ENCODE assay signal across 28 mouse cellular contexts in genomic region chr10:89512562-89512961, GRCm38 (mm10). TPM values are rescaled to one million over a fixed set of nuclear protein-coding genes. Genes with fewer than 3 reads are reported as not detected.
DNase-seq lines count a peak whose midpoint lies in the region; ATAC-seq and TF ChIP-seq lines count a peak whose summit lies in the region.
"Had no signal": no experiment of that assay in that cellular context is flagged by ENCODE, and none has a peak within 500 bp of the region (broad histone marks: within the 10 kb centered on the region; RNA-seq: fewer than 3 reads in every experiment).

No protein-coding gene starts in this region.

- no peak for TF ChIP-seq POLR2A in small intestine, adult 2 months (IDR thresholded peaks at IDR 0.05; ENCODE audit: low read depth, low read length)

- no peak overlapping the region for H3K4me3 ChIP-seq in intestine, embryonic 15.5 days (replicated peaks)
- no peak overlapping the region for H3K4me3 ChIP-seq in intestine, embryonic 16.5 days (ENCODE audit: low read length)
- H3K4me3 ChIP-seq in small intestine, adult 2 months (ENCODE audit: low read depth, low read length): no peak overlapping the region
- H3K4me3 ChIP-seq: embryonic facial prominence, embryonic 13.5 days; embryonic facial prominence, embryonic 15.5 days; erythroblast, embryonic 14.5 days; forebrain, embryonic 10.5 days; forebrain, embryonic 12.5 days had no signal

- no peak overlapping the region for H3K9ac ChIP-seq in intestine, embryonic 15.5 days
- no peak overlapping the region for H3K9ac ChIP-seq in intestine, embryonic 16.5 days (ENCODE audit: low read depth, low read length)
- H3K9ac ChIP-seq: embryonic facial prominence, embryonic 13.5 days; embryonic facial prominence, embryonic 15.5 days; forebrain, embryonic 12.5 days had no signal

- peak; percentile 36 for DNase-seq in kidney, adult 9 months
- DNase-seq in kidney, adult 11 months: no peak
- DNase-seq in thymus, postnatal 36 days: no peak
- DNase-seq: adrenal gland, adult 8-10 months; adrenal gland, postnatal 14 days; cerebellum, adult 11 months; cerebellum, adult 18-20 months; cerebellum, adult 8-10 months; cerebellum, adult 9-11 months; cerebellum, postnatal 14 days; cerebellum, postnatal 36 days; embryo, embryonic 11 days had no signal

- 58% methylated on average over 6 of the region's 6 CpGs for WGBS in intestine, embryonic 15.5 days
- WGBS in intestine, embryonic 16.5 days: 59% methylated on average over 6 of the region's 6 CpGs
- WGBS in small intestine, adult 2 months: 21% methylated on average over 6 of the region's 6 CpGs

- 0 out of 2 replicates have a peak overlapping the region, but pooled peaks have one; percentile 17 for H3K27ac ChIP-seq in intestine, embryonic 15.5 days
- H3K27ac ChIP-seq in intestine, embryonic 16.5 days (ENCODE audit: low read length): peak overlapping the region; percentile 54; the same call in 1 of the 2 replicates
- 0 out of 2 replicates have a peak overlapping the region, but pooled peaks have one; percentile 2 for H3K27ac ChIP-seq in small intestine, adult 2 months (ENCODE audit: insufficient read depth, low read depth, low read length)
- H3K27ac ChIP-seq: embryonic facial prominence, embryonic 13.5 days; embryonic facial prominence, embryonic 15.5 days; forebrain, embryonic 10.5 days; forebrain, embryonic 12.5 days had no signal

- H3K36me3 ChIP-seq in intestine, embryonic 15.5 days: no peaks in the 10 kb centered on the region
- H3K36me3 ChIP-seq in intestine, embryonic 16.5 days (ENCODE audit: control insufficient read depth, insufficient read depth, low read length): no peaks in the 10 kb centered on the region
- no peaks in the 10 kb centered on the region for H3K36me3 ChIP-seq in small intestine, adult 2 months (ENCODE audit: control insufficient read depth, insufficient read depth, low read length)
- H3K36me3 ChIP-seq: embryonic facial prominence, embryonic 13.5 days; embryonic facial prominence, embryonic 15.5 days; forebrain, embryonic 10.5 days; forebrain, embryonic 12.5 days; G1E had no signal

- H3K4me2 ChIP-seq in intestine, embryonic 15.5 days (replicated peaks): no peak overlapping the region
- no peak overlapping the region for H3K4me2 ChIP-seq in intestine, embryonic 16.5 days (ENCODE audit: low read depth, low read length)
- H3K4me2 ChIP-seq: embryonic facial prominence, embryonic 13.5 days; embryonic facial prominence, embryonic 15.5 days; forebrain, embryonic 12.5 days had no signal

- ATAC-seq in intestine, embryonic 15.5 days: 0 out of 2 replicates have a peak, but pooled peaks have one; percentile 34
- ATAC-seq in intestine, embryonic 16.5 days: peak; percentile 27
- no peak for ATAC-seq in CD4-positive, CD25-positive, alpha-beta regulatory T cell, adult 4 months
- ATAC-seq: activated CD4-positive, CD25-positive, alpha-beta regulatory T cell, adult 4 months; forebrain, embryonic 14.5 days; forebrain, embryonic 16.5 days; Patski had no signal

- H3K9me3 ChIP-seq in intestine, embryonic 15.5 days: no peaks in the 10 kb centered on the region
- H3K9me3 ChIP-seq in intestine, embryonic 16.5 days (ENCODE audit: control insufficient read depth, low read length): no peaks in the 10 kb centered on the region
- H3K9me3 ChIP-seq: embryonic facial prominence, embryonic 13.5 days; embryonic facial prominence, embryonic 15.5 days; forebrain, embryonic 10.5 days; forebrain, embryonic 12.5 days; G1E had no signal

- H3K27me3 ChIP-seq in intestine, embryonic 15.5 days (replicated peaks): no peaks in the 10 kb centered on the region
- no peaks in the 10 kb centered on the region for H3K27me3 ChIP-seq in intestine, embryonic 16.5 days (replicated peaks; ENCODE audit: control insufficient read depth, insufficient read depth, low read length)
- H3K27me3 ChIP-seq in small intestine, adult 2 months (ENCODE audit: control insufficient read depth, insufficient read depth, low read length): no peaks in the 10 kb centered on the region
- H3K27me3 ChIP-seq: CH12.LX; embryonic facial prominence, embryonic 13.5 days; embryonic facial prominence, embryonic 15.5 days; forebrain, embryonic 12.5 days; Patski had no signal

- H3K4me1 ChIP-seq in intestine, embryonic 15.5 days (replicated peaks): no peaks in the 10 kb centered on the region
- H3K4me1 ChIP-seq in intestine, embryonic 16.5 days (ENCODE audit: control insufficient read depth, insufficient read depth, low read length): peaks cover 10% of the 10 kb centered on the region
- peaks cover 16% of the 10 kb centered on the region; the same call in 1 of the 2 replicates for H3K4me1 ChIP-seq in small intestine, adult 2 months (ENCODE audit: control insufficient read depth, insufficient read depth, insufficient read length, low read length)
- H3K4me1 ChIP-seq: embryonic facial prominence, embryonic 13.5 days; embryonic facial prominence, embryonic 15.5 days; forebrain, embryonic 10.5 days; forebrain, embryonic 12.5 days had no signal

- TF ChIP-seq CTCF in small intestine, adult 2 months (IDR thresholded peaks at IDR 0.05; ENCODE audit: extremely low read depth, insufficient read length, insufficient replicate concordance, low read depth, low read length): no peak

RNA-seq across cellular contexts. Expression of gene Nr1h4, which starts 20.8 kb away (rescaled TPM):
- 55.1 and 57.9 TPM in 2 replicates for polyA plus RNA-seq in intestine, embryonic 15.5 days (2015; fragmentation: Nextera tagmentation; extraction: Ambion mirVana)
- polyA plus RNA-seq in intestine, embryonic 16.5 days (2015; fragmentation: Nextera tagmentation; extraction: Ambion mirVana): 84.0 and 108 TPM in 2 replicates
- polyA plus RNA-seq in small intestine, adult 2 months (2012; rRNA removed): 8.2 and 10.2 TPM in 2 replicates
- polyA plus RNA-seq in CD4-positive, CD25-positive, alpha-beta regulatory T cell, adult 4 months (2017; shearing (Covaris generic)): not detected
- polyA plus RNA-seq: activated CD4-positive, CD25-positive, alpha-beta regulatory T cell, adult 4 months; embryonic facial prominence, embryonic 11.5 days; embryonic facial prominence, embryonic 13.5 days; embryonic facial prominence, embryonic 15.5 days; erythroblast, embryonic 14.5 days; forebrain, embryonic 10.5 days; forebrain, embryonic 12.5 days; G1E had no signal

Comparison
In these comparisons a context has a peak if more than half of its experiments do, and no peak if none do; other contexts are left out.
1. H3K27ac ChIP-seq: peak in every context shown above with its lines; median percentile 54 in intestine, embryonic 16.5 days; 17 in intestine, embryonic 15.5 days; 2 in small intestine, adult 2 months.